Mouse (Mus musculus) CH12.LX (cell line): ENCODE results near the gene Nwd1.

Experiments
- CTCF ChIP-seq, 2 experiments: IDR thresholded peaks in 1 of 2; conservative IDR thresholded peaks in 1 of 2; 2 replicates each; pipeline ENCODE4 v1.5.1; 2011 to 2012; ENCODE audit warnings: low read depth in 2 of 2, low read length in 2 of 2, improper control_type of control experiment in 1 of 2, inconsistent platforms in 1 of 2, mild to moderate bottlenecking in 1 of 2, moderate library complexity in 1 of 2
- POLR2AphosphoS2 ChIP-seq: IDR thresholded peaks from 2 replicates; pipeline ENCODE4 v1.6.1; 2011; ENCODE audit warnings: low read depth, low read length, improper control_type of control experiment
- ZC3H11A ChIP-seq: IDR thresholded peaks from 2 replicates; pipeline ENCODE4 v1.6.1; 2012; ENCODE audit warnings: low read depth, mild to moderate bottlenecking, inconsistent platforms, low read length, improper control_type of control experiment

DNA sequence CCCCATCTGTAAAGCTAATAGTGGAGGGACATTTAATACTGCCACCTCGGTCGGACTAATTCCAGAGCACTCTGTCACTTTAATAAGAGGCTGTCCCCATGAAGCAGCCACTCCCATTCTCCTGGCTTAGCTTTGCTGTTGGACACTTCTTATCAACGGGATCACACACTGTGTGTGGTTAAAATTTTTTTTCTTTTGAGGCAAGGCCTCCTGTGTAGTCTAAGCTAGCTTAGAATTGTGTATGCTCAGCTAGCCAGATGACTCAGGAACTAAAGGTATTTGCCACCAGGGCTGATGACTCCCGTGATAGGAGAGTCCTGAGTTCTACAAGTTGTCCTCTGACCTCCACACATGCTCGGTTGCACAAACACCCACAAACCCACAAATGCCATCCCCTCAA, 18.9 kb downstream of the Nwd1 start:
- TF ChIP-seq CTCF (conservative IDR thresholded peaks at IDR 0.05 in 1 of 2, IDR thresholded peaks at IDR 0.05 in 1 of 2; ENCODE audit: low read depth in 2 of 2, low read length in 2 of 2) (no peak), POLR2AphosphoS2 (no peak), ZC3H11A (no peak)
